Mouse (Mus musculus) olfactory bulb, adult 2 months (tissue): ENCODE measurements around the gene Ganab. TPM values are rescaled to one million over a fixed set of nuclear protein-coding genes. Genes with fewer than 3 reads are reported as not detected.
"Not testable (repeated sequence)": the region's sequence is repeated elsewhere in the genome, so short reads cannot be mapped to it uniquely, and the experiment has no call there.

ENCODE experiments used
- H3K27ac ChIP-seq: fragments of 200-500 bp; 2 replicates; pipeline ENCODE4 v1.5.1; 2012; ENCODE audit warnings: low read depth, low read length; ENCODE audit not compliant: insufficient read depth
- H3K4me1 ChIP-seq: fragments of 200-500 bp; 2 replicates; pipeline ENCODE4 v1.6.1; 2012; ENCODE audit warnings: low read length; ENCODE audit not compliant: control insufficient read depth, insufficient read depth
- H3K4me3 ChIP-seq: fragments of 200-500 bp; 2 replicates; pipeline ENCODE4 v1.5.1; 2012; ENCODE audit warnings: mild to moderate bottlenecking, low read depth, low read length, moderate library complexity; ENCODE audit not compliant: insufficient read depth
- CTCF ChIP-seq: fragments of 200-500 bp; IDR thresholded peaks from 2 replicates; pipeline ENCODE4 v1.5.1; 2012; ENCODE audit warnings: low read depth, mild to moderate bottlenecking, low read length, moderate library complexity; ENCODE audit not compliant: insufficient read depth
- POLR2A ChIP-seq: fragments of 200-500 bp; IDR thresholded peaks from 2 replicates; pipeline ENCODE4 v1.6.1; 2012; ENCODE audit warnings: mild to moderate bottlenecking, low read depth, low read length, moderate library complexity; ENCODE audit not compliant: insufficient read depth
- WGBS: fragments of 180-500 bp; shearing (Covaris S2); methylation state at CpG from one replicate; pipeline ENCODE4 v1.1.7; 2018; 5-methylcytosine and 5-hydroxymethylcytosine counted together
- polyA plus RNA-seq: library from polyadenylated mRNA; stranded (reverse); fragments of >200 nt; gene quantifications from 2 replicates; pipeline ENCODE4 v1.2.4, GENCODE M21; 2012; ENCODE audit warnings: low replicate concordance; ENCODE audit not compliant: missing spikeins, insufficient read depth, insufficient read length

Gene Ganab
- polyA plus RNA-seq, 1 experiment = not detected

GRCm38 (mm10) chr19:8887585-8888463, 10.0 kb upstream of the Ganab start:
- 20% methylated on average over 19 of the region's 19 CpGs for WGBS
- no peak overlapping the region for H3K27ac ChIP-seq
- H3K4me1 ChIP-seq = no peaks in the 10 kb centered on the region
- H3K4me3 ChIP-seq = peak overlapping the region; percentile 69
- TF ChIP-seq CTCF (no peak), POLR2A (no peak)

GRCm38 (mm10) chr19:8888511-8889385, 9.1 kb upstream of the Ganab start, which contains the start of the genes 1810009A15Rik and Gm49416:
Gene 1810009A15Rik, plus strand, starts transcription at chr19:8888853.
Gene Gm49416, plus strand, starts transcription at chr19:8888926.
- no peak for TF ChIP-seq CTCF
- no peak; the same call in 1 of the 2 replicates for TF ChIP-seq POLR2A
- Histone ChIP-seq H3K4me1 (peaks cover 2% of the 10 kb centered on the region; the same call in 1 of the 2 replicates), H3K27ac (0 out of 2 replicates have a peak within 1 kb of the TSS, but pooled peaks have one; percentile 17), H3K4me3 (peak within 1 kb of the TSS; percentile 69)
- under 1% methylated on average over 58 of the region's 58 CpGs for WGBS

GRCm38 (mm10) chr19:8892829-8893766, 4.8 kb upstream of the Ganab start, which contains the start of gene Ints5:
Gene Ints5, plus strand, starts transcription at chr19:8893005.
- WGBS = under 1% methylated on average over 54 of the region's 54 CpGs
- H3K27ac ChIP-seq = no peak within 1 kb of the TSS
- H3K4me3 ChIP-seq = peak within 1 kb of the TSS; percentile 93
- peaks cover 9% of the 10 kb centered on the region for H3K4me1 ChIP-seq
- TF ChIP-seq POLR2A (peak; percentile 91), CTCF (no peak)

- TF ChIP-seq CTCF (no peak), POLR2A (no peak)
- Histone ChIP-seq H3K4me3 (no peak overlapping the region), H3K4me1 (peaks cover 9% of the 10 kb centered on the region), H3K27ac (no peak overlapping the region)
- 81% methylated on average over 9 of the region's 9 CpGs for WGBS
Observed at GRCm38 (mm10) chr19:8895397-8895960, 2.4 kb upstream of the Ganab start.

GRCm38 (mm10) chr19:8896231-8896630, 1.6 kb upstream of the Ganab start:
- not testable (repeated sequence) for H3K4me3 ChIP-seq, H3K4me1 ChIP-seq
- WGBS = 92% methylated on average over 5 of the region's 5 CpGs

GRCm38 (mm10) chr19:8897211-8897864, 533 bp upstream of the Ganab start:
- peak overlapping the region; percentile 83 for H3K4me3 ChIP-seq
- 15% methylated on average over 21 of the region's 21 CpGs for WGBS
- not testable (repeated sequence) for H3K4me1 ChIP-seq
- H3K27ac ChIP-seq = 0 out of 2 replicates have a peak overlapping the region, but pooled peaks have one; percentile 8

More at GRCm38 (mm10) chr19:8896231-8896630, 1.6 kb upstream of the Ganab start:
- not testable (repeated sequence) for H3K27ac ChIP-seq

- H3K4me3 ChIP-seq = peak overlapping the region; percentile 83
- peaks cover 9% of the 10 kb centered on the region for H3K4me1 ChIP-seq
- TF ChIP-seq POLR2A (no peak), CTCF (no peak)
- 6% methylated on average over 13 of the region's 13 CpGs for WGBS
- peak overlapping the region; percentile 77; the same call in 1 of the 2 replicates for H3K27ac ChIP-seq
Observed at GRCm38 (mm10) chr19:8898576-8898975, 705 bp downstream of the Ganab start.
